Mouse (Mus musculus) liver (tissue): ENCODE results near the gene Fbxo3.
A peak's percentile ranks its signal among the peaks of the same experiment; 100 is the strongest.
"Not testable (repeated sequence)": the region's sequence is repeated elsewhere in the genome, so short reads cannot be mapped to it uniquely, and the experiment has no call there.

ENCODE experiments used
- DNase-seq: peaks from one replicate; pipeline ENCODE4 v3.0.0-alpha.2; 2020; ENCODE audit warnings: mixed read lengths

Gene Fbxo3

GRCm38 (mm10) chr2:104038236-104038635, 10.7 kb downstream of the Fbxo3 start:
- no peak for DNase-seq

GRCm38 (mm10) chr2:104041632-104042031, 14.1 kb downstream of the Fbxo3 start:
- no peak for DNase-seq

- DNase-seq = no peak
Measured at GRCm38 (mm10) chr2:104042766-104043165, 15.2 kb downstream of the Fbxo3 start.

- no peak for DNase-seq
Measured at GRCm38 (mm10) chr2:104043624-104044478, 16.3 kb downstream of the Fbxo3 start.

- no peak for DNase-seq
Measured at GRCm38 (mm10) chr2:104044479-104045080, 17.1 kb downstream of the Fbxo3 start.

GRCm38 (mm10) chr2:104058381-104058780, 30.9 kb downstream of the Fbxo3 start:
- DNase-seq = no peak

GRCm38 (mm10) chr2:104058954-104059353, 31.4 kb downstream of the Fbxo3 start:
- no peak for DNase-seq

- no peak for DNase-seq
Measured at GRCm38 (mm10) chr2:104059786-104060185, 32.3 kb downstream of the Fbxo3 start.

- no peak for DNase-seq
Measured at GRCm38 (mm10) chr2:104060996-104061395, 33.5 kb downstream of the Fbxo3 start.

GRCm38 (mm10) chr2:104062665-104063064, 35.1 kb downstream of the Fbxo3 start:
- no peak for DNase-seq

- DNase-seq = peak; percentile 45
Measured at GRCm38 (mm10) chr2:104064152-104064551, 36.6 kb downstream of the Fbxo3 start.

GRCm38 (mm10) chr2:104065526-104065925, 38.0 kb downstream of the Fbxo3 start, which contains the start of gene Gm10912:
Gm10912 (plus strand) TSS chr2:104065826.
- not testable (repeated sequence) for DNase-seq

GRCm38 (mm10) chr2:104068450-104068849, 40.9 kb downstream of the Fbxo3 start, which contains the start of gene Gm10799:
Gm10799 (minus strand) TSS chr2:104068550.
- not testable (repeated sequence) for DNase-seq

- DNase-seq = peak; percentile 94
Measured at GRCm38 (mm10) chr2:104069704-104070185, 42.2 kb downstream of the Fbxo3 start, which contains the start of gene Cd59b. Cd59b (plus strand) TSS chr2:104069849.

- DNase-seq = peak; percentile 73
Measured at GRCm38 (mm10) chr2:104078285-104078684, 50.8 kb downstream of the Fbxo3 start.

- not testable (repeated sequence) for DNase-seq
Measured at GRCm38 (mm10) chr2:104081436-104082050, 54.0 kb downstream of the Fbxo3 start.

- DNase-seq = no peak
Measured at GRCm38 (mm10) chr2:104082474-104082873, 55.0 kb downstream of the Fbxo3 start.

- peak; percentile 44 for DNase-seq
Measured at GRCm38 (mm10) chr2:104084027-104084426, 56.5 kb downstream of the Fbxo3 start.

GRCm38 (mm10) chr2:104087562-104087961, 60.0 kb downstream of the Fbxo3 start:
- DNase-seq = peak; percentile 43

- DNase-seq = no peak
Measured at GRCm38 (mm10) chr2:104093305-104093704, 65.8 kb downstream of the Fbxo3 start.

- DNase-seq = peak; percentile 97
Measured at GRCm38 (mm10) chr2:104095741-104096213, 68.3 kb downstream of the Fbxo3 start, which contains the start of gene Cd59a. Cd59a (plus strand) TSS chr2:104095801.

GRCm38 (mm10) chr2:104096256-104096655, 68.7 kb downstream of the Fbxo3 start:
- peak; percentile 6 for DNase-seq

GRCm38 (mm10) chr2:104096796-104097195, 69.3 kb downstream of the Fbxo3 start:
- DNase-seq = peak; percentile 2
